Mouse (Mus musculus): ENCODE results near the gene Mag.

DNA sequence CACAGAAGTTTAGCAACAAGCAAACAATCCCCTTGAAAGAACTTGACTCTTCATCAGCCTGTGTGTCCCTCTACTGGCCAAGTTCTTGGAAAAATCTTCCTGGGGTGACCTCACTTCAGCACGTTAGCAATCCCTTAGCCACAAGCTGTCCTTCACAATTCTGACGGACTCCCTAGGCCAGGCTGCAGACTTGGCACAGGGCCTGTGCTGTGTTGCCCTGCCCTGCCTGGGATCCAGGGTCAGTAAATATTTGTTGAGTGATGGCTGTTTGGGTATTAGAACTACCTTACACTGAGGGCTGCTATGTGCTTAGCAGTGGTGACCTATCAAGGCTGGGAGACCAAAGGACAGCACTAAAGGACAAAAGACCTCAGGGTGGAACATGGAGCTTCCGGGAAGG, 39.4 kb upstream of the Mag start:
- TF ChIP-seq GATA1 (IDR thresholded peaks at IDR 0.05; ENCODE audit: borderline replicate concordance, low read length) (no peak), CTCF (IDR thresholded peaks at IDR 0.05; ENCODE audit: low read depth, low read length) (no peak), TAL1 (conservative IDR thresholded peaks at IDR 0.05; ENCODE audit: low read depth, low read length) (no peak), POLR2AphosphoS5 (IDR thresholded peaks at IDR 0.05; ENCODE audit: insufficient replicate concordance, low read depth, low read length) (no peak), GATA2 (IDR thresholded peaks at IDR 0.05; ENCODE audit: borderline replicate concordance, low read depth, low read length) (no peak)

All from G1E (cell line).